Mouse (Mus musculus): Measurements from ENCODE around the gene Slc39a13.

Slc39a13 gene

GRCm38 (mm10) chr2:91087453-91087852 lies 17.2 kb upstream of the Slc39a13 start:
- DNase-seq = no peak

- no peak for DNase-seq
These were observed 16.4 kb upstream of the Slc39a13 start for GRCm38 (mm10) chr2:91086392-91087237.

- no peak for DNase-seq
These were observed 15.5 kb upstream of the Slc39a13 start for GRCm38 (mm10) chr2:91085494-91086391.

GRCm38 (mm10) chr2:91084179-91084820 lies 14.1 kb upstream of the Slc39a13 start:
- no peak for DNase-seq

GRCm38 (mm10) chr2:91083366-91083940 lies 13.2 kb upstream of the Slc39a13 start:
- DNase-seq = no peak

- DNase-seq = peak; percentile 80
These were observed 12.6 kb upstream of the Slc39a13 start for GRCm38 (mm10) chr2:91082844-91083243.

- DNase-seq = no peak
These were observed 11.8 kb upstream of the Slc39a13 start, which contains the start of gene Spi1 for GRCm38 (mm10) chr2:91081775-91082695. Gene Spi1, plus strand, starts transcription at chr2:91082390.

GRCm38 (mm10) chr2:91080784-91081513 lies 10.7 kb upstream of the Slc39a13 start:
- DNase-seq = no peak

- DNase-seq = no peak
These were observed 8.8 kb upstream of the Slc39a13 start for GRCm38 (mm10) chr2:91079026-91079384.

- DNase-seq = no peak
These were observed 8.3 kb upstream of the Slc39a13 start for GRCm38 (mm10) chr2:91078314-91079025.

GRCm38 (mm10) chr2:91077957-91078313 lies 7.7 kb upstream of the Slc39a13 start:
- no peak for DNase-seq

GRCm38 (mm10) chr2:91072092-91072491 lies 1.9 kb upstream of the Slc39a13 start:
- DNase-seq = no peak

- no peak for DNase-seq
These were observed 842 bp upstream of the Slc39a13 start for GRCm38 (mm10) chr2:91071059-91071458.

- DNase-seq = peak; percentile 40
These were observed 764 bp downstream of the Slc39a13 start for GRCm38 (mm10) chr2:91069306-91070000.

GRCm38 (mm10) chr2:91068872-91069165 lies 1.4 kb downstream of the Slc39a13 start:
- DNase-seq = peak; percentile 29

- DNase-seq = no peak
These were observed 1.9 kb downstream of the Slc39a13 start for GRCm38 (mm10) chr2:91068162-91068871.

- DNase-seq = no peak
These were observed 3.8 kb downstream of the Slc39a13 start for GRCm38 (mm10) chr2:91066455-91066854.

GRCm38 (mm10) chr2:91065544-91065943 lies 4.7 kb downstream of the Slc39a13 start:
- DNase-seq = peak; percentile 75

GRCm38 (mm10) chr2:91064211-91064610 lies 6.0 kb downstream of the Slc39a13 start:
- no peak for DNase-seq
